Mouse (Mus musculus): ENCODE data around the gene Csf2. TPM values are rescaled to one million over a fixed set of nuclear protein-coding genes. Genes with fewer than 3 reads are reported as not detected.
"Not testable (repeated sequence)": the region's sequence is repeated elsewhere in the genome, so short reads cannot be mapped to it uniquely, and the experiment has no call there.

Gene Csf2
- polyA plus RNA-seq (2012; fragmentation: generic; extraction: Trizol), result not detected

DNA sequence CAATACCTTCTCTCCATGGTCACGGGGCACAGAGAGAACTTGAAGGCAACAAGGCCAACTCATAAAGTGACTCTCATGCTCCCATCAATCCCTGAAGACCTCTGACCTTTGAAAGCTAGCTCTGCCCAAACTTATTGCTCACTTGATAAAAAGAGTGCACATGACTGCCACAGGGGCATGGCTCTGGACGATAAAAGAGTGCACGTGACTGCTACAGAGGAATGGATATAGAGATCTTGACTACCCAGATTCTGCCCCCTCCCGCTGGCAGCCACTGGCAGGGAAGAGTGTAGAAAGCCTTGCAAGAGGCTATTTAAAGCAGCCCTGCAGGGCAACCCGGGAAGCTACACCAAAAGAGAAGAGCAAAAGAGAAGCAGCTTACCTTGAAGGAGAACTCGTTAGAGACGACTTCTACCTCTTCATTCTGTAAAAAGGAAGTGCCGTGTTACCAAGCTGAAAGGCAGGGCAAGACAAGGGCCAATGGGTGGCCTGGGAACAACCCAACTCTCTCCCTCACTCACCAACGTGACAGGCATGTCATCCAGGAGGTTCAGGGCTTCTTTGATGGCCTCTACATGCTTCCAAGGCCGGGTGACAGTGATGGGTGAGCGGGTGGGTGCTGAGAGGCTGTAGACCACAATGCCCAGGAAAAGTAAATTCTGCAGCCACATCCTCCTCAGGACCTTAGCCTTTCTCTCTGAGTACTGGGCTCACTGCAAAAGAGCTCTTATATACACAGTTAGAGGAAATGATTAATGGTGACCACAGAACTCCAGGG lies at the start of gene Csf2:
Gene Csf2 (minus strand): TSS at position 728 of the 778 bp plus-strand sequence.
- no peak for TF ChIP-seq MYOD1 (IDR thresholded peaks at IDR 0.05; ENCODE audit: control insufficient read depth in 1 of 3, insufficient read length in 2 of 3, low read depth in 2 of 3)
- no peak for TF ChIP-seq USF1 (IDR thresholded peaks at IDR 0.05; ENCODE audit: low read depth)
- TF ChIP-seq POLR2A (IDR thresholded peaks at IDR 0.05; ENCODE audit: insufficient read length, low read depth), result no peak
- no peak for TF ChIP-seq REST (IDR thresholded peaks at IDR 0.05; ENCODE audit: insufficient read depth, insufficient read length)
- no peak for TF ChIP-seq TCF12 (IDR thresholded peaks at IDR 0.05; ENCODE audit: insufficient read depth, poor library complexity, severe bottlenecking)
- TF ChIP-seq POLR2AphosphoS2 (IDR thresholded peaks at IDR 0.05; ENCODE audit: insufficient read length, low read depth), result no peak
- TF ChIP-seq MYOG (IDR thresholded peaks at IDR 0.05; ENCODE audit: control insufficient read depth in 1 of 3, insufficient read depth in 1 of 3, insufficient read length in 2 of 3, low read depth in 2 of 3), result no peak
- no peak for TF ChIP-seq CEBPB (IDR thresholded peaks at IDR 0.05; ENCODE audit: insufficient read depth, poor library complexity, severe bottlenecking)
- TF ChIP-seq TCF3 (IDR thresholded peaks at IDR 0.05; ENCODE audit: insufficient read length, low read depth), result no peak
- no peak for TF ChIP-seq SRF (IDR thresholded peaks at IDR 0.05; ENCODE audit: control insufficient read depth, insufficient read length, low read depth)
- TF ChIP-seq MAX (IDR thresholded peaks at IDR 0.05; ENCODE audit: low read depth), result no peak
- no peak for TF ChIP-seq E2F4 (IDR thresholded peaks at IDR 0.05; ENCODE audit: insufficient read depth)
- Histone ChIP-seq H3K27me3 (ENCODE audit: control insufficient read depth, insufficient read depth, insufficient read length) (no peaks in the 10 kb centered on the region), H3K36me3 (ENCODE audit: control insufficient read depth, insufficient read depth) (no peaks in the 10 kb centered on the region), H3K4me3 (no peak within 1 kb of the TSS), H3ac (ENCODE audit: control insufficient read depth, insufficient read length) (no peak within 1 kb of the TSS), H3K4me2 (ENCODE audit: low read depth) (no peak within 1 kb of the TSS), H3K79me2 (ENCODE audit: control insufficient read depth, insufficient read depth) (no peaks in the 10 kb centered on the region)

DNA sequence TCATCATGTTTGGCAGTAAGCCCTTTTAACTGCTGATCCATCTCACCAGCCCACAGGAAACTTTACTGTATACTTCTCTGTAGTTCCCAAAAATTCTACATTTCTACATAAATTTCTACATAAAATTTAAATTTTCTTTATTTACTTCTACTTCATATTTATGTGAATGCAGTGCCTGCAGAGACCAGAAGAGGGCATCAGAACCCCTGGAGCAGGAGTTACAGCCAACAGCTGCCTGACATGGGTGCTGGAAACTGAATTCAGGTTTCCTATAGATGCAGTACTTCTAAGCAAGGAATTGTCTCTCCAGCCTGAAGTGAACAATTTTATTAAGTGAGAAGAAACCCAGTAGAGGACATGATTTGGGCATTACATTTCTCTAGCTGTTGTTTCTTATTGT lies 49.3 kb upstream of the Csf2 start:
- H3K27me3 ChIP-seq (ENCODE audit: control insufficient read depth, insufficient read depth, insufficient read length), result peaks cover 5% of the 10 kb centered on the region
- H3K79me2 ChIP-seq (ENCODE audit: control insufficient read depth, insufficient read depth), result no peaks in the 10 kb centered on the region
- no peak overlapping the region for H3K4me3 ChIP-seq
- H3ac ChIP-seq (ENCODE audit: control insufficient read depth, insufficient read length), result no peak overlapping the region
- no peaks in the 10 kb centered on the region for H3K36me3 ChIP-seq (ENCODE audit: control insufficient read depth, insufficient read depth)
- no peak overlapping the region for H3K4me2 ChIP-seq (ENCODE audit: low read depth)
- no peak for TF ChIP-seq TCF3 (IDR thresholded peaks at IDR 0.05; ENCODE audit: insufficient read length, low read depth)
- no peak for TF ChIP-seq SRF (IDR thresholded peaks at IDR 0.05; ENCODE audit: control insufficient read depth, insufficient read length, low read depth)
- no peak for TF ChIP-seq REST (IDR thresholded peaks at IDR 0.05; ENCODE audit: insufficient read depth, insufficient read length)
- no peak for TF ChIP-seq TCF12 (IDR thresholded peaks at IDR 0.05; ENCODE audit: insufficient read depth, poor library complexity, severe bottlenecking)
- TF ChIP-seq E2F4 (IDR thresholded peaks at IDR 0.05; ENCODE audit: insufficient read depth), result no peak
- TF ChIP-seq MYOG (IDR thresholded peaks at IDR 0.05; ENCODE audit: control insufficient read depth in 1 of 3, insufficient read depth in 1 of 3, insufficient read length in 2 of 3, low read depth in 2 of 3), result no peak
- no peak for TF ChIP-seq POLR2A (IDR thresholded peaks at IDR 0.05; ENCODE audit: insufficient read length, low read depth)
- TF ChIP-seq USF1 (IDR thresholded peaks at IDR 0.05; ENCODE audit: low read depth), result no peak
- no peak for TF ChIP-seq MYOD1 (IDR thresholded peaks at IDR 0.05; ENCODE audit: control insufficient read depth in 1 of 3, insufficient read length in 2 of 3, low read depth in 2 of 3)
- no peak for TF ChIP-seq POLR2AphosphoS2 (IDR thresholded peaks at IDR 0.05; ENCODE audit: insufficient read length, low read depth)
- TF ChIP-seq CEBPB (IDR thresholded peaks at IDR 0.05; ENCODE audit: insufficient read depth, poor library complexity, severe bottlenecking), result no peak
- TF ChIP-seq MAX (IDR thresholded peaks at IDR 0.05; ENCODE audit: low read depth), result no peak

DNA sequence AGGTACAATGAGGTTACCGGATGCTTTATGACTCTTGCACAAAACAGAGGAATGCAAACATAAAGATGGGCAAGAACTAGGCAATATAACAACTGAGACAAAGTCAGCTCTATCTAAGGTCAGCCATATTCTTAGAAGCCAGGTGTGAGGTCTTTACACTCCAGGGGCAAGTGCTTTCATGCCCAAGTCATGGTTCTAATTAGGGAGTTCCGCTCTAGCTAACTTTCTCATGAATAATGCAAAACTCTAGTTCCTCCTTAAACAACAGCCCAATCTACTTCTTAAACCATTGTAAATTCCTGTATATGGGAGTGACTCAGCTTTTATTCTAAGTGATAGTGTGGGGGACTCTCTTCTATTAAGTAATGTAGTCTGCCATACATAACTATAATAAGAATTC lies 48.0 kb upstream of the Csf2 start:
- H3K36me3 ChIP-seq (ENCODE audit: control insufficient read depth, insufficient read depth); H3K4me2 ChIP-seq (ENCODE audit: low read depth); H3ac ChIP-seq (ENCODE audit: control insufficient read depth, insufficient read length); H3K27me3 ChIP-seq (ENCODE audit: control insufficient read depth, insufficient read depth, insufficient read length); H3K4me3 ChIP-seq; H3K79me2 ChIP-seq (ENCODE audit: control insufficient read depth, insufficient read depth): not testable (repeated sequence)

DNA sequence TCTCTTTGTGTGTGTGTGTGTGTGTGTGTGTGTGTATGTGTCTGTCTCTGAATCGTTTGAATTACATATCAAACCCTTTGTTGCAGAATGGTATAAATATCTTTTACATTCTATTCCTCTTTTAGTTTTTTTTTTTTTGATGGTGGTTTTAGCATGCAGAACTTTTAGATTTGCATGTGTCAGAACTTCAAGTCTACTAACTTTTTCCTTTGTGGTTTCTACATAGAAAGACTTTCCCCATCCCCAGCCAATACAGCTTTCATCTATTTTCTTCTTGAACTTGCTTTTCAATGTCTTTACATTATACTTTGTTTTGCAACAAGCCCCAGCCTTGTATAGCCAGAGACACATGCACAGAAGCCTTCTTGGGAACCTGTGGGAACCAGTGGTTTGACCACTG lies 47.3 kb upstream of the Csf2 start:
- no peaks in the 10 kb centered on the region for H3K36me3 ChIP-seq (ENCODE audit: control insufficient read depth, insufficient read depth)
- no peak overlapping the region for H3K4me2 ChIP-seq (ENCODE audit: low read depth)
- no peaks in the 10 kb centered on the region for H3K27me3 ChIP-seq (ENCODE audit: control insufficient read depth, insufficient read depth, insufficient read length)

More for the DNA sequence above, 47.3 kb upstream of the Csf2 start:
- H3ac ChIP-seq (ENCODE audit: control insufficient read depth, insufficient read length), result no peak overlapping the region
- TF ChIP-seq TCF12 (IDR thresholded peaks at IDR 0.05; ENCODE audit: insufficient read depth, poor library complexity, severe bottlenecking), result no peak
- no peak for TF ChIP-seq USF1 (IDR thresholded peaks at IDR 0.05; ENCODE audit: low read depth)
- TF ChIP-seq MYOD1 (IDR thresholded peaks at IDR 0.05; ENCODE audit: control insufficient read depth in 1 of 3, insufficient read length in 2 of 3, low read depth in 2 of 3), result no peak
- TF ChIP-seq POLR2AphosphoS2 (IDR thresholded peaks at IDR 0.05; ENCODE audit: insufficient read length, low read depth), result no peak
- no peak for TF ChIP-seq CEBPB (IDR thresholded peaks at IDR 0.05; ENCODE audit: insufficient read depth, poor library complexity, severe bottlenecking)
- TF ChIP-seq E2F4 (IDR thresholded peaks at IDR 0.05; ENCODE audit: insufficient read depth), result no peak
- TF ChIP-seq POLR2A (IDR thresholded peaks at IDR 0.05; ENCODE audit: insufficient read length, low read depth), result no peak
- TF ChIP-seq SRF (IDR thresholded peaks at IDR 0.05; ENCODE audit: control insufficient read depth, insufficient read length, low read depth), result no peak
- TF ChIP-seq REST (IDR thresholded peaks at IDR 0.05; ENCODE audit: insufficient read depth, insufficient read length), result no peak
- TF ChIP-seq MAX (IDR thresholded peaks at IDR 0.05; ENCODE audit: low read depth), result no peak
- no peak for TF ChIP-seq MYOG (IDR thresholded peaks at IDR 0.05; ENCODE audit: control insufficient read depth in 1 of 3, insufficient read depth in 1 of 3, insufficient read length in 2 of 3, low read depth in 2 of 3)
- no peak for TF ChIP-seq TCF3 (IDR thresholded peaks at IDR 0.05; ENCODE audit: insufficient read length, low read depth)
- H3K4me3 ChIP-seq, result no peak overlapping the region
- H3K79me2 ChIP-seq (ENCODE audit: control insufficient read depth, insufficient read depth), result no peaks in the 10 kb centered on the region

Measured in myocyte (in vitro differentiated cells).